Mouse (Mus musculus) small intestine, adult 2 months (tissue): ENCODE results near the gene Nup205.

Experiments used
- CTCF ChIP-seq: fragments of 200-500 bp; IDR thresholded peaks from 2 replicates; pipeline ENCODE4 v1.5.1; 2012; ENCODE audit warnings: low read depth, mild to moderate bottlenecking, control low read depth, inconsistent platforms, low read length, moderate library complexity, mixed read lengths; ENCODE audit not compliant: insufficient replicate concordance, insufficient read length; ENCODE audit errors: extremely low read depth
- POLR2A ChIP-seq: fragments of 200-500 bp; IDR thresholded peaks from 2 replicates; pipeline ENCODE4 v1.6.1; 2012; ENCODE audit warnings: low read depth, mild to moderate bottlenecking, control low read depth, inconsistent platforms, low read length, moderate library complexity

DNA sequence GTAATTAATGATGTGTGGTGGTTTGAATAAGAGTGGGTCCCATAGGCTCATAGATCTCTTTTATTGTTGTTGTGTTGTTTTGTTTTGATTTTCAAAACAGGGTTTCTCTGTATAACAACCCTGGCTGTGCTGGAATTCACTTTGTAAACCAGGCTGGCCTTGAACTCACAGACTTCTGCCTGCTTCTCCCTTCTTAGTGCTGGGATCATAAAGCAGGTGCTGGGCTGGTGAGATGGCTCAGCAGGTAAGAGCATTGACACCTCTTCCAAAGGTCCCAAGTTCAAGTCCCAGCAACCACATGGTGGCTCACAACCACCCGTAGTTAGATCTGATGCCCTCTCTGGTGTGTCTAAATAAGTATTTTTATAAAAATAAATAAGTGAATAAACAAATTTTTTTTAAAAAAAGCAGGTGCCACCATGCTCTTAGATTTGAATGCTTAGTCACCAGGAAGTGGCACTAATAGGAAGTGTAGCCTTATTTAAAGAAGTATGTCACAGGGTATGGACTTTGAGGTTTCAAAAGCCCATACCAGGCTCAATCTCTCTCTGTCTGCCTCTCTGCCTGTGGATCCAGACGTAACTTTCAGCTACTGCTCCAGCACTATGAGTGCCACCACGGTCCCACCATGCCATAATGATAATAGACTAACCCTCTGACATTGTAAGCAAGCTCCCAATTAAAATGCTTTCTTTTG lies 29.3 kb upstream of the Nup205 start:
- TF ChIP-seq POLR2A (no peak), CTCF (no peak)
